Comparison of ENCODE assay signal across 7 mouse cellular contexts in genomic region chr10:13412202-13412923, GRCm38 (mm10).
DNase-seq lines count a peak whose midpoint lies in the region; TF ChIP-seq lines count a peak whose summit lies in the region.

No protein-coding gene starts in this region.

- no peaks in the 10 kb centered on the region for H3K4me1 ChIP-seq in liver, adult 2 months (ENCODE audit: control insufficient read depth, insufficient read depth, low read length)
- H3K4me1 ChIP-seq in heart, adult 2 months (ENCODE audit: control insufficient read depth, insufficient read depth, low read length): no peaks in the 10 kb centered on the region

- no peaks in the 10 kb centered on the region for H3K27me3 ChIP-seq in liver, adult 2 months (ENCODE audit: control insufficient read depth, insufficient read depth, low read length)
- H3K27me3 ChIP-seq in heart, adult 2 months (ENCODE audit: control insufficient read depth, insufficient read depth, low read length): no peaks in the 10 kb centered on the region

- DNase-seq in liver, adult 2 months (ENCODE audit: extremely low read depth, low read depth, low spot score): peak; percentile 9
- DNase-seq in liver: no peak
- DNase-seq in cerebellum, adult 9-11 months: peak; percentile 68
- DNase-seq in heart, adult 2 months: peak; percentile 67 to 85
- DNase-seq in lung, postnatal 4 days: peak; percentile 34 to 74
- no peak for DNase-seq in right cerebral cortex, adult 18-20 months
- no peak for DNase-seq in thymus, postnatal 10 days (ENCODE audit: low spot score in 2 of 2)

- TF ChIP-seq POLR2A in liver, adult 2 months (IDR thresholded peaks at IDR 0.05; ENCODE audit: extremely low read depth, insufficient read depth, low read length): no peak
- TF ChIP-seq POLR2A in heart, adult 2 months (IDR thresholded peaks at IDR 0.05; ENCODE audit: insufficient read depth, low read depth, low read length): no peak

- no peaks in the 10 kb centered on the region for H3K79me2 ChIP-seq in liver, adult 2 months (ENCODE audit: control insufficient read depth, insufficient read depth, low read length)
- H3K79me2 ChIP-seq in heart, adult 2 months (replicated peaks; ENCODE audit: control insufficient read depth, insufficient read depth, low read length): no peaks in the 10 kb centered on the region

- TF ChIP-seq EP300 in heart, adult 2 months (IDR thresholded peaks at IDR 0.05; ENCODE audit: insufficient read depth, low read depth, low read length): no peak; the same call in 1 of the 2 replicates

- no peak overlapping the region for H3K9ac ChIP-seq in liver, adult 2 months (ENCODE audit: low read depth, low read length)
- H3K9ac ChIP-seq in heart, adult 2 months (ENCODE audit: low read depth, low read length): no peak overlapping the region

- intact Hi-C loops in heart, adult 2 months (cut with DNase I): no loop called here

- 87% methylated on average over 19 of the region's 19 CpGs for WGBS in liver, adult 2 months
- 44% methylated on average over 19 of the region's 19 CpGs for WGBS in heart, adult 2 months

- no peak overlapping the region for H3K4me3 ChIP-seq in liver, adult 2 months (ENCODE audit: insufficient read depth, low read depth, low read length)
- no peak overlapping the region for H3K4me3 ChIP-seq in heart, adult 2 months

- H3K27ac ChIP-seq in liver, adult 2 months (replicated peaks; ENCODE audit: insufficient read depth, low read depth, low read length): no peak overlapping the region
- peak overlapping the region; percentile 61 for H3K27ac ChIP-seq in heart, adult 2 months

- no peaks in the 10 kb centered on the region for H3K36me3 ChIP-seq in liver, adult 2 months (ENCODE audit: control insufficient read depth, insufficient read depth, low read length)
- H3K36me3 ChIP-seq in heart, adult 2 months (ENCODE audit: control insufficient read depth, insufficient read depth, low read length): no peaks in the 10 kb centered on the region

- no peak for TF ChIP-seq CTCF in liver, adult 2 months (IDR thresholded peaks at IDR 0.05; ENCODE audit: low read depth, low read length)
- no peak for TF ChIP-seq CTCF in heart, adult 2 months (IDR thresholded peaks at IDR 0.05)

Comparison
In these comparisons a context has a peak if more than half of its experiments do, and no peak if none do; other contexts are left out.
1. DNase-seq: peak in liver, adult 2 months (single experiment), cerebellum, adult 9-11 months (single experiment), heart, adult 2 months (2 of 2) and lung, postnatal 4 days (2 of 2); none in liver (single experiment), right cerebral cortex, adult 18-20 months (single experiment) and thymus, postnatal 10 days (0 of 2).